Mouse (Mus musculus) cerebellum, adult 2 months (tissue): ENCODE results near the gene Olfr694.

Source experiments
- CTCF ChIP-seq: fragments of 200-500 bp; IDR thresholded peaks from 2 replicates; pipeline ENCODE4 v1.5.1; 2011; ENCODE audit warnings: low read depth, mild to moderate bottlenecking, control low read depth, low read length, moderate library complexity, borderline replicate concordance; ENCODE audit not compliant: insufficient read depth
- POLR2A ChIP-seq: fragments of 200-500 bp; IDR thresholded peaks from 2 replicates; pipeline ENCODE4 v1.6.1; 2011; ENCODE audit warnings: low read length, control low read depth, borderline replicate concordance; ENCODE audit not compliant: insufficient read depth

GRCm38 (mm10) chr7:106737028-106737427 is 45.4 kb upstream of the Olfr694 start:
- TF ChIP-seq CTCF = no peak
- no peak for TF ChIP-seq POLR2A
